In the genomic region with DNA sequence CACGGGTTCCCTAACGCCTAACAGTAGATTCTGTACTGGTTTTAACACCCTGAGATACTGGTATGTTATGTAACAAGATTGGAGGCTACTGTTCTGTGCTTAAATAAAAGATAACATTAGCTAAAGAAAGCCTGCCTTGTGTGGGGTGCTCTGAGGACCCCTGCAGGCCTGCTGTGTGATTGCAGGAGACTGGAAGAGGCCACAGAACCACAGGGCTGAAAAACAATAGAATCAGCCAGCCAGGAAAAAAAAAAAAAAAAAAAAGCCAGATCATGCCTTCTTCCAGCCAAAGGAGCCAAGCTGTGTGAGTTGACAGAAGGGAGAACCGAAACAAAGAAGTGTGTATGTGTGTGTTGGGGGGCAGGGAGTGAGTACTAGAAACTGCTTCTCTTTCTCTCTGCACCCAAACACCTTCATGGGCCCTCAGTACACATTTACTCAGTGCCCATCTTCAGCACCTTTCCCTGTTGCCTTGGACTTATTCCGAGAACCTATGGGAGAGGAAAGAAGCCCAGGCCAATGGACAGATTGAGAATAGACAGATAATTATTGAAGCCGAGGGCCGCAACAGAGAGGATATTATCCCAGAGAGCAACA, we compare ENCODE assay signal across 8 mouse cellular contexts. TPM values are rescaled to one million over a fixed set of nuclear protein-coding genes. Genes with fewer than 3 reads are reported as not detected.
DNase-seq lines count a peak whose midpoint lies in the region; ATAC-seq and TF ChIP-seq lines count a peak whose summit lies in the region.

No protein-coding gene starts in this region.

- in situ Hi-C loops in CH12.LX (cut with MboI; ENCODE audit: low pct_ligation_motif_present, low pct_unique_long_range_greater_than_20kb, low sequenced_read_pairs): no loop called here

- no peak for TF ChIP-seq EP300 in CH12.LX (IDR thresholded peaks at IDR 0.05; ENCODE audit: low read length)
- TF ChIP-seq EP300 in liver, embryonic 14.5 days (IDR thresholded peaks at IDR 0.05; ENCODE audit: low read depth): no peak

- H3K4me2 ChIP-seq in CH12.LX (ENCODE audit: insufficient read depth, low read depth, poor library complexity, severe bottlenecking): no peak overlapping the region
- H3K4me2 ChIP-seq in kidney, embryonic 15.5 days: no peak overlapping the region
- H3K4me2 ChIP-seq in liver, embryonic 14.5 days (ENCODE audit: low read depth): no peak overlapping the region
- H3K4me2 ChIP-seq in neural tube, embryonic 11.5 days (ENCODE audit: low read depth): no peak overlapping the region

- no peak for ATAC-seq in kidney, embryonic 15.5 days (replicated peaks; ENCODE audit: low FRiP score)
- ATAC-seq in liver, embryonic 14.5 days (ENCODE audit: insufficient read depth): no peak
- no peak for ATAC-seq in neural tube, embryonic 11.5 days (ENCODE audit: insufficient read depth, low FRiP score, low TSS enrichment)

- no peaks in the 10 kb centered on the region for H3K36me3 ChIP-seq in CH12.LX (replicated peaks in 1 of 2; ENCODE audit: control insufficient read depth in 1 of 2, insufficient read depth in 1 of 2, low read length in 1 of 2)
- H3K36me3 ChIP-seq in kidney, embryonic 15.5 days: no peaks in the 10 kb centered on the region
- H3K36me3 ChIP-seq in liver, embryonic 14.5 days (replicated peaks; ENCODE audit: control insufficient read depth, insufficient read depth, low read depth): no peaks in the 10 kb centered on the region
- H3K36me3 ChIP-seq in neural tube, embryonic 11.5 days (ENCODE audit: control insufficient read depth, insufficient read depth, low read length): no peaks in the 10 kb centered on the region

- H3K27ac ChIP-seq in CH12.LX (ENCODE audit: insufficient read depth, low read depth): no peak overlapping the region
- H3K27ac ChIP-seq in kidney, embryonic 15.5 days: peak overlapping the region; percentile 23; the same call in 1 of the 2 replicates
- H3K27ac ChIP-seq in liver, embryonic 14.5 days: no peak overlapping the region
- H3K27ac ChIP-seq in neural tube, embryonic 11.5 days (ENCODE audit: low read depth, low read length): no peak overlapping the region

- H3K27me3 ChIP-seq in CH12.LX (replicated peaks): peaks cover 17% of the 10 kb centered on the region
- H3K27me3 ChIP-seq in kidney, embryonic 15.5 days: no peaks in the 10 kb centered on the region
- no peaks in the 10 kb centered on the region; the same call in 1 of the 2 replicates for H3K27me3 ChIP-seq in liver, embryonic 14.5 days (ENCODE audit: control insufficient read depth, insufficient read depth, low read length)
- H3K27me3 ChIP-seq in neural tube, embryonic 11.5 days (ENCODE audit: control insufficient read depth, insufficient read depth, low read length): no peaks in the 10 kb centered on the region

- 46% methylated on average over 6 of the region's 6 CpGs for WGBS in kidney, embryonic 15.5 days
- 33% methylated on average over 6 of the region's 6 CpGs for WGBS in liver, embryonic 14.5 days (ENCODE audit: insufficient replicate concordance)
- WGBS in neural tube, embryonic 11.5 days: 35% methylated on average over 6 of the region's 6 CpGs

- dilution Hi-C loops in CH12.LX (cut with MboI; ENCODE audit: extremely low pct_ligation_motif_present, extremely low pct_unique_long_range_greater_than_20kb, low sequenced_read_pairs): no loop called here

- peak; percentile 86 to 96 for TF ChIP-seq CTCF in CH12.LX (conservative IDR thresholded peaks at IDR 0.05 in 1 of 2, IDR thresholded peaks at IDR 0.05 in 1 of 2; ENCODE audit: low read depth in 2 of 2, low read length in 2 of 2)
- TF ChIP-seq CTCF in liver, embryonic 14.5 days (IDR thresholded peaks at IDR 0.05; ENCODE audit: low read depth): peak; percentile 82

- peaks cover 0 to 34% of the 10 kb centered on the region in 2 experiments; a peak in 2 of 4 replicates for H3K4me1 ChIP-seq in CH12.LX (ENCODE audit: control insufficient read depth in 1 of 2, insufficient read depth in 2 of 2)
- peaks cover 36% of the 10 kb centered on the region for H3K4me1 ChIP-seq in kidney, embryonic 15.5 days
- H3K4me1 ChIP-seq in liver, embryonic 14.5 days (replicated peaks; ENCODE audit: control insufficient read depth in 2 of 2, insufficient read depth in 2 of 2, low read length in 1 of 2): peaks cover 3 to 11% of the 10 kb centered on the region in 2 experiments; a peak in 3 of 4 replicates
- peaks cover 9% of the 10 kb centered on the region for H3K4me1 ChIP-seq in neural tube, embryonic 11.5 days (ENCODE audit: control insufficient read depth, insufficient read depth, low read length)

- TF ChIP-seq RAD21 in CH12.LX (IDR thresholded peaks at IDR 0.05; ENCODE audit: low read depth, low read length): peak; percentile 92

- H3K9ac ChIP-seq in CH12.LX (ENCODE audit: insufficient read depth, low read depth): no peak overlapping the region
- H3K9ac ChIP-seq in kidney, embryonic 15.5 days: no peak overlapping the region
- no peak overlapping the region for H3K9ac ChIP-seq in liver, embryonic 14.5 days (replicated peaks)
- H3K9ac ChIP-seq in neural tube, embryonic 11.5 days (ENCODE audit: low read length): peak overlapping the region; percentile 35; the same call in 1 of the 2 replicates

- TF ChIP-seq POLR2A in CH12.LX (IDR thresholded peaks at IDR 0.05; ENCODE audit: low read depth, low read length): no peak

- peak; percentile 70 for DNase-seq in CH12.LX (ENCODE audit: extremely low read depth)
- peak; percentile 81 for DNase-seq in adrenal gland, adult 2 months
- DNase-seq in embryo, embryonic 9.5 days (ENCODE audit: extremely low spot score): peak; percentile 55
- DNase-seq in heart, adult 18-20 months: peak; percentile 74 to 82
- peak in 2 of 3 experiments; percentile 33 to 37 for DNase-seq in liver, embryonic 14.5 days (ENCODE audit: low read depth in 3 of 3, low spot score in 3 of 3)
- DNase-seq in neural tube, embryonic 11.5 days (ENCODE audit: low spot score): peak; percentile 68
- DNase-seq in thymus, postnatal 14 days: peak; percentile 69

- no peak overlapping the region for H3K4me3 ChIP-seq in CH12.LX (replicated peaks in 1 of 3; ENCODE audit: low read depth in 2 of 3, low read length in 2 of 3, poor library complexity in 1 of 3)
- no peak overlapping the region for H3K4me3 ChIP-seq in kidney, embryonic 15.5 days (replicated peaks)
- H3K4me3 ChIP-seq in liver, embryonic 14.5 days (ENCODE audit: insufficient read depth in 1 of 2, low read depth in 2 of 2, low read length in 2 of 2): no peak overlapping the region
- H3K4me3 ChIP-seq in neural tube, embryonic 11.5 days (ENCODE audit: low read depth, low read length): no peak overlapping the region

- no peaks in the 10 kb centered on the region for H3K9me3 ChIP-seq in CH12.LX (replicated peaks; ENCODE audit: low read length)
- no peaks in the 10 kb centered on the region for H3K9me3 ChIP-seq in kidney, embryonic 15.5 days (replicated peaks)
- no peaks in the 10 kb centered on the region for H3K9me3 ChIP-seq in liver, embryonic 14.5 days (ENCODE audit: control insufficient read depth, low read length)
- no peaks in the 10 kb centered on the region for H3K9me3 ChIP-seq in neural tube, embryonic 11.5 days (ENCODE audit: control insufficient read depth, low read length)

- H3K79me2 ChIP-seq in CH12.LX (replicated peaks; ENCODE audit: control insufficient read depth, extremely low read depth, insufficient read depth, poor library complexity, severe bottlenecking): no peaks in the 10 kb centered on the region

TF ChIP-seq in CH12.LX, 34 proteins besides CTCF, POLR2A, EP300 and RAD21:
- peak; percentile 5; the same call in 1 of the 2 replicates for TF ChIP-seq ELF1 (IDR thresholded peaks at IDR 0.05; ENCODE audit: low read depth, low read length)
- no peak for TF ChIP-seq ZKSCAN1 (IDR thresholded peaks at IDR 0.05; ENCODE audit: borderline replicate concordance, low read depth, low read length)
- peak; percentile 96 for TF ChIP-seq ZNF384 (IDR thresholded peaks at IDR 0.05; ENCODE audit: low read depth, low read length)
- TF ChIP-seq MAZ (IDR thresholded peaks at IDR 0.05; ENCODE audit: low read depth, low read length): peak; percentile 65
- TF ChIP-seq ETS1 (conservative IDR thresholded peaks at IDR 0.05; ENCODE audit: low read depth, low read length): no peak
- TF ChIP-seq RCOR1 (conservative IDR thresholded peaks at IDR 0.05; ENCODE audit: low read depth, low read length): no peak
- TF ChIP-seq SMC3 (IDR thresholded peaks at IDR 0.05; ENCODE audit: low read depth, low read length): peak; percentile 90
- TF ChIP-seq MYC (IDR thresholded peaks at IDR 0.05; ENCODE audit: low read depth, low read length): no peak
- TF ChIP-seq CHD2 (IDR thresholded peaks at IDR 0.05; ENCODE audit: low read length): no peak
- TF ChIP-seq BHLHE40 (IDR thresholded peaks at IDR 0.05; ENCODE audit: low read depth, low read length): no peak
- TF ChIP-seq NELFE (IDR thresholded peaks at IDR 0.05; ENCODE audit: low read depth, low read length): peak; percentile 52; the same call in 1 of the 2 replicates
- peak; percentile 45; the same call in 1 of the 2 replicates for TF ChIP-seq MXI1 (IDR thresholded peaks at IDR 0.05; ENCODE audit: low read depth, low read length)
- no peak for TF ChIP-seq UBTF (IDR thresholded peaks at IDR 0.05; ENCODE audit: low read depth, low read length)
- TF ChIP-seq IRF4 (IDR thresholded peaks at IDR 0.05; ENCODE audit: low read depth, low read length): peak; percentile 57; the same call in 1 of the 2 replicates
- TF ChIP-seq MAX (IDR thresholded peaks at IDR 0.05; ENCODE audit: low read length): no peak
- peak; percentile 55; the same call in 1 of the 2 replicates for TF ChIP-seq ZC3H11A (IDR thresholded peaks at IDR 0.05; ENCODE audit: low read depth, low read length)
TF ChIP-seq in CH12.LX: peak in this region for 8.

RNA-seq across cellular contexts. Expression of gene Ypel2, which starts 2.2 kb away (rescaled TPM):
- total RNA-seq in CH12.LX (2012; rRNA removed) (0.17 and 0.38 TPM in 2 replicates), CH12.LX (2014; rRNA removed) (0.61 and 0.91 TPM in 2 replicates)
- 0.35 and 0.59 TPM in 2 replicates for polyA plus RNA-seq in CH12.LX (2012; ENCODE audit: insufficient read length, low read depth)
- 10 to 100 TPM; 21.6 to 32.2 TPM for total RNA-seq in adrenal gland, adult 2 months (2021)
- polyA plus RNA-seq in adrenal gland, adult 2 months (2012; rRNA removed): 13.1 and 16.2 TPM in 2 replicates
- 10 to 100 TPM; 21.4 to 25.5 TPM for total RNA-seq in heart, adult 18-20 months (2021)
- polyA plus RNA-seq in kidney, embryonic 15.5 days (2015; fragmentation: Nextera tagmentation; extraction: Ambion mirVana): 10.1 and 10.4 TPM in 2 replicates
- polyA plus RNA-seq in liver, embryonic 14.5 days (2012; rRNA removed): 0.55 and 0.70 TPM in 2 replicates
- polyA plus RNA-seq in liver, embryonic 14.5 days (2014; fragmentation: Nextera tagmentation; extraction: Ambion mirVana): 0.83 and 0.94 TPM in 2 replicates
- 6.1 and 7.0 TPM in 2 replicates for polyA plus RNA-seq in neural tube, embryonic 11.5 days (2014; fragmentation: Nextera tagmentation; extraction: Ambion mirVana)
